Mouse (Mus musculus) limb, embryonic 13.5 days (tissue): ENCODE measurements around the gene C530008M17Rik. TPM values are rescaled to one million over a fixed set of nuclear protein-coding genes. Genes with fewer than 3 reads are reported as not detected.

ENCODE experiments used
- ATAC-seq: fragments of 200-750 bp; cut with Nextera tagmentation; 2 replicates; pipeline ENCODE4 v1.8.0; 2017; ENCODE audit warnings: low read depth, moderate number of reproducible peaks, moderate TSS enrichment; ENCODE audit not compliant: low FRiP score
- H3K27ac ChIP-seq: fragments of 300-500 bp; sonication (generic); 2 replicates; pipeline ENCODE4 v1.5.1; 2015; ENCODE audit warnings: inconsistent platforms, mild to moderate bottlenecking, moderate library complexity
- H3K27me3 ChIP-seq: fragments of 300-500 bp; sonication (generic); 2 replicates; pipeline ENCODE4 v1.6.1; 2015; ENCODE audit warnings: mild to moderate bottlenecking, inconsistent platforms
- H3K36me3 ChIP-seq: fragments of 300-500 bp; sonication (generic); 2 replicates; pipeline ENCODE4 v1.6.1; 2015; ENCODE audit warnings: inconsistent platforms, mild to moderate bottlenecking, moderate library complexity
- H3K4me1 ChIP-seq: fragments of 300-500 bp; sonication (generic); 2 replicates; pipeline ENCODE4 v1.6.1; 2015; ENCODE audit warnings: inconsistent platforms
- H3K4me2 ChIP-seq: fragments of 300-500 bp; sonication (generic); replicated peaks from 2 replicates; pipeline ENCODE4 v1.6.1; 2015; ENCODE audit warnings: inconsistent platforms, mild to moderate bottlenecking, moderate library complexity
- H3K4me3 ChIP-seq: fragments of 300-500 bp; sonication (generic); 2 replicates; pipeline ENCODE4 v1.5.1; 2015; ENCODE audit warnings: moderate library complexity, mild to moderate bottlenecking, inconsistent platforms
- H3K9ac ChIP-seq: fragments of 300-500 bp; sonication (generic); 2 replicates; pipeline ENCODE4 v1.6.1; 2015; ENCODE audit warnings: mild to moderate bottlenecking, inconsistent platforms
- H3K9me3 ChIP-seq: fragments of 300-500 bp; sonication (generic); 2 replicates; pipeline ENCODE4 v1.6.1; 2016; ENCODE audit warnings: inconsistent platforms
- WGBS: fragments of 180-500 bp; shearing (Covaris S2); methylation state at CpG from one replicate; pipeline ENCODE4 v1.1.7; 2015; 5-methylcytosine and 5-hydroxymethylcytosine counted together
- polyA plus RNA-seq: library from polyadenylated mRNA; unstranded; fragments of >200 nt; fragmentation: Nextera tagmentation; extraction: Ambion mirVana; gene quantifications from 2 replicates; pipeline ENCODE4 v1.2.1, GENCODE M21; 2015

The C530008M17Rik gene
- polyA plus RNA-seq, 1 experiment from 2014 or later = 24.2 TPM

- H3K9ac ChIP-seq = no peak overlapping the region
- no peak overlapping the region for H3K4me3 ChIP-seq
- H3K4me1 ChIP-seq = peaks cover 36% of the 10 kb centered on the region
- no peak for ATAC-seq
- H3K9me3 ChIP-seq = no peaks in the 10 kb centered on the region
- H3K4me2 ChIP-seq = no peak overlapping the region
- H3K36me3 ChIP-seq = no peaks in the 10 kb centered on the region
- no peak overlapping the region for H3K27ac ChIP-seq
- WGBS = 90% methylated on average over 5 of the region's 5 CpGs
- H3K27me3 ChIP-seq = no peaks in the 10 kb centered on the region
These were observed 34.9 kb downstream of the C530008M17Rik start for GRCm38 (mm10) chr5:76691251-76691650.

DNA sequence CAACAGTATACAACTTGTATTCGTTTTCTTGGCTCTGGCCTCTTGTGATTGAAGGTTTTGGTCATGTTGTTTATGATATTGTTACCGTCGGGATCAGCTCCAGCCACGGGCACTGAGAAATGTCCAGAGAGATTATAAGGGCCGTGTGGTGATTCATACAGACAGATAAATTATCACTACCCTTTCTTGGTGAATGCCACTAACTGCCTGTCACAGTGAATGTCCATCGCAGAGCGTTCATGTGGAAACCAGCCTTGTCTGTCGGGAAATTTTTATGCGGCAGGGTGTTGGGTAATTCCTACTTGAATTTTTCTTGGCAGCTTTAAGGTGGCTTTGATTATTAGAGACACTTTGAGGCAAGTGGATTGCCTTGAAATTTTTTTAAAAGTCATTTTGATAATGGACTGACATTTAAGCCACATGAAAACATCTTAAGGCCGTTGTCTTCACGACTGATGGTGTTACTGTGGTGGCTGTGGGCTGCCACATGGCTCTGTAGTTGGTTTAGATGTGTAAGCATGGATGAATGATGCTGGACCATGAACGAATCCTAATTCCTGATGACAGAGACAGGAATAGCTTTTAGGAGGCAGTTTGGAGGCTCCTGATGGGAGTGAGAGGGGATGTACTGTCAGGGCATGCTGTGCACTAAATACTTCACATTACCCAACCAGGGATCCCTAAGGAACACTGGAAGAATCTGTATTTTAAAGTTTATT, 35.6 kb downstream of the C530008M17Rik start:
- no peak overlapping the region for H3K9ac ChIP-seq
- H3K36me3 ChIP-seq = no peaks in the 10 kb centered on the region
- H3K9me3 ChIP-seq = no peaks in the 10 kb centered on the region
- no peak overlapping the region for H3K4me3 ChIP-seq
- 84% methylated on average over 12 of the region's 12 CpGs for WGBS
- H3K4me1 ChIP-seq = peaks cover 30% of the 10 kb centered on the region
- H3K27ac ChIP-seq = no peak overlapping the region
- no peak for ATAC-seq
- H3K4me2 ChIP-seq = no peak overlapping the region
- H3K27me3 ChIP-seq = no peaks in the 10 kb centered on the region

DNA sequence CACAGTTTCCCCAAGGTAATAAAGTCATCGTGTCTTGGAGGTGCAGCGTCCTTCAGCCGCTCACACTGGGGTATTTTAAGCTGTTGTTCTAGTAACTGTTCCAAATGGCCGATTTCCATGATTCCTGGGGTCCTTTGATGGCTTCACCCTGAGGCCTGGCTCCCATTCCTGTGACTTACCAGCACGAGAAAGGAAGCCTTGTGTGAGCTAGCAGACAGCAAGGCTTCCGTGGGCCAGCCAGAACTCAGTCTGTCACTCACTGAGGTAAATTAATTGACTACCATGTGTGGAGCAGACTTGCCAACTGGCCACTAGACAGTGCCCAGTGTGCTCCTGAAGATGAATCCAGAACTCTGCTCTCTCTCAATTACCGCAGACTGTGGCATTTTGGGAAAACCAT, 41.2 kb downstream of the C530008M17Rik start:
- peaks cover 24% of the 10 kb centered on the region for H3K4me1 ChIP-seq
- H3K9ac ChIP-seq = no peak overlapping the region
- H3K27me3 ChIP-seq = no peaks in the 10 kb centered on the region
- ATAC-seq = no peak
- H3K4me2 ChIP-seq = no peak overlapping the region
- H3K36me3 ChIP-seq = no peaks in the 10 kb centered on the region
- WGBS = 66% methylated on average over 7 of the region's 7 CpGs
- no peak overlapping the region for H3K27ac ChIP-seq
- no peak overlapping the region for H3K4me3 ChIP-seq
- H3K9me3 ChIP-seq = no peaks in the 10 kb centered on the region

DNA sequence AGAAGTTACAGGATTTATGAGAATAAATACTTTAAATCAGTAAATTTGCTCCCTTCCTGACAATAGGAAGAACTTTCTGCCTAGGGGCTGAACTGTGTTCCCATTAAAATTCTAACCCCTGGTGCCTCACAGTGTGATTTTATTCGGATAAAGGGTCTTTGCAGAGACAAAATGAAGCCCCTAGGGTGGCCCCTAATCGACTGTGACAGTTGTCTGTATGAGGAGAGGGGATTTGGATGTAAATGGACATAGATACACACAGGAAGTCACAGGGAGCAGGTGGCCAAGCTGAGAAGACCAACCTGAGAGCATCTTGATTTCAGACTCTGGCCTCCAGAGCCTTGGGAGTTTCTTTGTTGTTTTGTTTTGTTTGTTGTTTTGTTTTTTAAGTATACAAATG, 41.9 kb downstream of the C530008M17Rik start:
- no peaks in the 10 kb centered on the region for H3K9me3 ChIP-seq
- H3K36me3 ChIP-seq = no peaks in the 10 kb centered on the region
- no peak overlapping the region for H3K4me2 ChIP-seq
- ATAC-seq = no peak
- H3K27me3 ChIP-seq = no peaks in the 10 kb centered on the region
- no peak overlapping the region for H3K27ac ChIP-seq
- WGBS = 38% methylated on average over 2 of the region's 2 CpGs
- H3K9ac ChIP-seq = no peak overlapping the region
- peaks cover 28% of the 10 kb centered on the region for H3K4me1 ChIP-seq
- H3K4me3 ChIP-seq = no peak overlapping the region

GRCm38 (mm10) chr5:76701127-76701853, 45.0 kb downstream of the C530008M17Rik start:
- H3K27ac ChIP-seq = peak overlapping the region; percentile 61; the same call in 1 of the 2 replicates
- WGBS = 66% methylated on average over 13 of the region's 13 CpGs
- no peak overlapping the region for H3K4me3 ChIP-seq
- H3K36me3 ChIP-seq = no peaks in the 10 kb centered on the region; the same call in 1 of the 2 replicates
- 0 out of 2 replicates have a peak, but pooled peaks have one; percentile 30 for ATAC-seq
- H3K9me3 ChIP-seq = no peaks in the 10 kb centered on the region
- no peak overlapping the region for H3K4me2 ChIP-seq
- no peak overlapping the region for H3K9ac ChIP-seq
- no peaks in the 10 kb centered on the region for H3K27me3 ChIP-seq
- peaks cover 28% of the 10 kb centered on the region for H3K4me1 ChIP-seq

DNA sequence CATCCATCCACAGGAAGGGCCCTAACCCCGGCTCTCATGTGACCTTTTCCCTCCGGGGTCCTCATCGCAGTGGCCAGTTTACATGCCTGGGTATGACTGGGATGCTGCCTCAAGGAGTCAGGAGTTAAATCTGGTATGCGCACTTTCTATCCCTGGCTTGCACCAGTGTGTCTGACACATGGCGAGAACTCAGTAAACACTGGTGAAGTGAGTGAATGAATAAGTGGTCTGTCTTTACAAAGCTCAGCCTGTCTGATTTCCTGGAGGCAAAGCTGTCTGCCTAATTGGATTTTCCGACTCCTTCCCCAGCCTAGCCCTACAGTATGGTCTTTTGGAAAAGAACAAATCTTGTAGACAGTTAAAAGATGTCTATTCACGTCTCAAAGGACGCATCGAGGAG, 45.8 kb downstream of the C530008M17Rik start:
- WGBS = 66% methylated on average over 9 of the region's 9 CpGs
- Histone ChIP-seq H3K27ac (peak overlapping the region; percentile 61; the same call in 1 of the 2 replicates), H3K4me1 (peaks cover 28% of the 10 kb centered on the region), H3K4me3 (no peak overlapping the region), H3K9me3 (no peaks in the 10 kb centered on the region), H3K36me3 (no peaks in the 10 kb centered on the region; the same call in 1 of the 2 replicates), H3K9ac (no peak overlapping the region), H3K27me3 (no peaks in the 10 kb centered on the region), H3K4me2 (peak overlapping the region; percentile 28; the same call in 1 of the 2 replicates)
- ATAC-seq = peak; percentile 26; the same call in 1 of the 2 replicates

DNA sequence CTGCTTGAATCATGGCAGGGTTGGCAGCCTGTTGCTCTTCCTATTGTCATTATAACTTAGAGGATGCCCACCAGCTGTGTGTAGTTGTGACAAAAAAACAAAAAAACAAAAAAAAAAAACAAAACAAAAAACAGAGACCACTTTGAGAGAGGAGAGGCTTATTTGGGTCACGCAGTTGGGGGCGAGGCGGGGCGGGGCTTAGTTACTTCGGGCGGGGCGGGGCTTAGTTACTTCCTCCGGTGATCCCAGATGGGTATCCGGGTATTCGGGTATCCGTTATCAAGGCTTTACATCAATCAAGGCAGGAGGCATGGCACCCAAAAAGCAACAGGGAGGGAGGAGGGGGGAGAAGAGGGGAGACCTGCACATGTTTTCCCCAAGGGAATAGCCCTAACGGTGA, 46.3 kb downstream of the C530008M17Rik start:
- Histone ChIP-seq H3K9ac (no peak overlapping the region), H3K27ac (peak overlapping the region; percentile 61; the same call in 1 of the 2 replicates), H3K9me3 (no peaks in the 10 kb centered on the region), H3K4me3 (no peak overlapping the region), H3K4me1 (peaks cover 28% of the 10 kb centered on the region), H3K4me2 (peak overlapping the region; percentile 27; the same call in 1 of the 2 replicates), H3K36me3 (no peaks in the 10 kb centered on the region; the same call in 1 of the 2 replicates), H3K27me3 (no peaks in the 10 kb centered on the region)
- WGBS = 36% methylated on average over 12 of the region's 12 CpGs
- no peak for ATAC-seq

- Histone ChIP-seq H3K9me3 (no peaks in the 10 kb centered on the region), H3K4me3 (no peak overlapping the region), H3K36me3 (no peaks in the 10 kb centered on the region; the same call in 1 of the 2 replicates), H3K27ac (no peak overlapping the region), H3K9ac (no peak overlapping the region), H3K27me3 (no peaks in the 10 kb centered on the region), H3K4me2 (no peak overlapping the region), H3K4me1 (peaks cover 29% of the 10 kb centered on the region)
- no peak for ATAC-seq
- 76% methylated on average over 11 of the region's 11 CpGs for WGBS
These were observed 49.2 kb downstream of the C530008M17Rik start for GRCm38 (mm10) chr5:76705307-76706173.

DNA sequence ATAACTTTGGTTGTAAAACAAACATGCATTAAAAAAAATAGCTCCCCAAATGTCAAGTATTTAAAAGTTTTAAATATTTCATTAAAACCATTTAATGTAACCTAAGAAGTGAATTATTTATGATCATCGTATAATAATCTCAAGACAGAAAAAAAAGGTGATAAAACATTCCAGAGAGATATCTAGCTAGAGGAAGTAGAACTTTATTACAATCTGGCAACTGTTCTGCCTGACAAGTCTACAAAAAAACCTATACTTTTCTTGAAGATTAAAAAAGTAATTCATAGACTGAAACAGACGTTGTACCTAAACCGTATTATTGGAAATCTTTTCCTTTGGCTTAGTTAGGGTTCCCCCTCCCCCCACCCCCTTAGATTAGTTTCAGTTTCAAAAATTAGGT, 50.8 kb downstream of the C530008M17Rik start:
- Histone ChIP-seq H3K27me3 (no peaks in the 10 kb centered on the region), H3K36me3 (no peaks in the 10 kb centered on the region; the same call in 1 of the 2 replicates), H3K27ac (no peak overlapping the region), H3K4me1 (peaks cover 15% of the 10 kb centered on the region), H3K9me3 (no peaks in the 10 kb centered on the region), H3K4me3 (no peak overlapping the region), H3K4me2 (no peak overlapping the region), H3K9ac (no peak overlapping the region)
- no peak for ATAC-seq
- 75% methylated on average over 3 of the region's 3 CpGs for WGBS

DNA sequence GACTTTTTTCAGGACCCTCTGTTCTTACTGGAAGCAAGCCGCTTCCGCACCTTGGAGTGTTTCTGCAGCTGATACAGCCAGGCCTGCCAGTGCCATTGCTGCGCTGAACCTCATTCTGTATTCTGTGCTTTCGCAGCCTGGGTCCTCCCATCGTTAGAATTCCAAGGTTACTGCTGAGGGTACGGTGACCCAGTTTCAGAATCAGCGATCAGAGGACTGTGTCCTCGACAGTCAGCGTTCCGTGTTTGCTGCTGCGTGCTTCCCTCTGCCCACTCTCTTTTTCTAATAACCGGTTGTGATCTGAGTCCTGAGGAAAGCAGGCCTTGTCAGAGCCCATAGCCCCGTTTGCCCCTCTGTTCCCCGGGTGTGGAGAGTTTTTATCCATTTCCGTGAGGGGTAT, 51.7 kb downstream of the C530008M17Rik start:
- no peak for ATAC-seq

DNA sequence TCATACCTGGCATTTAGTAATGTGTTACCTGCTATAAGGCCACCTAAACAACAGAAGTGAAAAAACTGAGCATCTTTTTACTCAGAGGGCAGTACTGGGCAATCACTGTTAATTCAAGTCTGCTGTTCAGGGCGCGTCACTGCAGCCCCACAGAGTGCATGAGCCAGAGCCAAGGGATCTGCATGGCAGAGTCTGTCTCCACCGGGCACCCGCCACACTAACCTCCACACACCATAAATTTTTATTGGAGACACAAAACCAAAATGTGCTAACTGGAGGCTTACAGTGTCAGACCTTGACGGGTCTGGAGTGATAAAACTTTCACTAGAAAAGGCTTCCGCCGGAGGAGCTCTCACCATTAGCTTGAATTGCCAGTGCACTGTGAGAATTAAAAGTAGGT, 57.4 kb downstream of the C530008M17Rik start:
- Histone ChIP-seq H3K27me3 (no peaks in the 10 kb centered on the region), H3K9me3 (no peaks in the 10 kb centered on the region), H3K27ac (no peak overlapping the region), H3K4me3 (no peak overlapping the region), H3K4me2 (peak overlapping the region; percentile 46), H3K4me1 (peaks cover 17% of the 10 kb centered on the region), H3K9ac (no peak overlapping the region), H3K36me3 (no peaks in the 10 kb centered on the region)
- no peak for ATAC-seq
- WGBS = 26% methylated on average over 7 of the region's 7 CpGs

More for the DNA sequence above, 51.7 kb downstream of the C530008M17Rik start:
- no peak overlapping the region for H3K9ac ChIP-seq
- no peak overlapping the region for H3K4me3 ChIP-seq
- H3K27ac ChIP-seq = no peak overlapping the region
- H3K9me3 ChIP-seq = no peaks in the 10 kb centered on the region
- H3K4me1 ChIP-seq = peaks cover 6% of the 10 kb centered on the region; the same call in 1 of the 2 replicates
- WGBS = 81% methylated on average over 15 of the region's 15 CpGs
- H3K4me2 ChIP-seq = no peak overlapping the region
- no peaks in the 10 kb centered on the region; the same call in 1 of the 2 replicates for H3K36me3 ChIP-seq
- no peaks in the 10 kb centered on the region for H3K27me3 ChIP-seq
